Mouse (Mus musculus) limb, embryonic 11.5 days (tissue): ENCODE results near the gene Pde6g. TPM values are rescaled to one million over a fixed set of nuclear protein-coding genes. Genes with fewer than 3 reads are reported as not detected.
A peak's percentile ranks its signal among the peaks of the same experiment; 100 is the strongest.

Experiments
- ATAC-seq: fragments of 200-750 bp; cut with Nextera tagmentation; 2 replicates; pipeline ENCODE4 v1.8.0; 2017; ENCODE audit warnings: low read depth; ENCODE audit not compliant: insufficient number of reproducible peaks, low FRiP score, low TSS enrichment
- DNase-seq: peaks from one replicate; pipeline ENCODE4 v3.0.0-alpha.2; 2015; ENCODE audit warnings: low spot score
- H3K27ac ChIP-seq: fragments of 300-500 bp; sonication (generic); replicated peaks from 2 replicates; pipeline ENCODE4 v1.5.1; 2014; ENCODE audit warnings: low read depth, mild to moderate bottlenecking, low read length
- H3K27me3 ChIP-seq: fragments of 300-500 bp; sonication (generic); 2 replicates; pipeline ENCODE4 v1.6.1; 2014; ENCODE audit warnings: mild to moderate bottlenecking, low read length, mixed read lengths; ENCODE audit not compliant: control insufficient read depth, insufficient read depth
- H3K36me3 ChIP-seq: fragments of 300-500 bp; sonication (generic); 2 replicates; pipeline ENCODE4 v1.6.1; 2014; ENCODE audit warnings: mild to moderate bottlenecking, low read length, moderate library complexity, mixed read lengths; ENCODE audit not compliant: control insufficient read depth, insufficient read depth
- H3K4me1 ChIP-seq: fragments of 300-500 bp; sonication (generic); 2 replicates; pipeline ENCODE4 v1.6.1; 2014; ENCODE audit warnings: low read length, mixed read lengths; ENCODE audit not compliant: control insufficient read depth, insufficient read depth
- H3K4me2 ChIP-seq: fragments of 300-500 bp; sonication (generic); 2 replicates; pipeline ENCODE4 v1.6.1; 2014; ENCODE audit warnings: low read depth, mild to moderate bottlenecking, moderate library complexity; ENCODE audit not compliant: severe bottlenecking
- H3K4me3 ChIP-seq: fragments of 300-500 bp; sonication (generic); 2 replicates; pipeline ENCODE4 v1.5.1; 2014; ENCODE audit warnings: low read depth, low read length
- H3K9ac ChIP-seq: fragments of 300-500 bp; sonication (generic); 2 replicates; pipeline ENCODE4 v1.6.1; 2014; ENCODE audit warnings: mild to moderate bottlenecking, low read length
- H3K9me3 ChIP-seq: fragments of 300-500 bp; sonication (generic); 2 replicates; pipeline ENCODE4 v1.6.1; 2016; ENCODE audit warnings: low read length; ENCODE audit not compliant: control insufficient read depth
- WGBS: fragments of 180-500 bp; shearing (Covaris S2); extraction: QIAGEN DNeasy Blood & Tissue Kit; methylation state at CpG from one replicate; pipeline ENCODE4 v1.1.7; 2014; 5-methylcytosine and 5-hydroxymethylcytosine counted together
- polyA plus RNA-seq: library from polyadenylated mRNA; unstranded; fragments of >200 nt; fragmentation: Nextera tagmentation; extraction: Ambion mirVana; gene quantifications from 2 replicates; pipeline ENCODE4 v1.2.1, GENCODE M21; 2014

The Pde6g gene
- polyA plus RNA-seq, 1 experiment from 2014 or later, result 0.19 TPM

GRCm38 (mm10) chr11:120493351-120493750 lies 40.1 kb upstream of the Pde6g start:
- H3K9ac ChIP-seq, result peak overlapping the region; percentile 81; the same call in 1 of the 2 replicates
- H3K27ac ChIP-seq, result no peak overlapping the region
- peaks cover 25% of the 10 kb centered on the region; the same call in 1 of the 2 replicates for H3K36me3 ChIP-seq
- ATAC-seq (no peak), DNase-seq (no peak)
- peaks cover 20% of the 10 kb centered on the region for H3K4me1 ChIP-seq
- H3K27me3 ChIP-seq, result no peaks in the 10 kb centered on the region
- WGBS, result 64% methylated on average over 3 of the region's 3 CpGs
- H3K4me3 ChIP-seq, result peak overlapping the region; percentile 96; the same call in 1 of the 2 replicates
- peak overlapping the region; percentile 92 for H3K4me2 ChIP-seq
- H3K9me3 ChIP-seq, result no peaks in the 10 kb centered on the region

GRCm38 (mm10) chr11:120492878-120493203 lies 39.5 kb upstream of the Pde6g start:
- DNase-seq, result peak; percentile 44
- Histone ChIP-seq H3K4me2 (peak overlapping the region; percentile 92), H3K27ac (no peak overlapping the region), H3K4me1 (peaks cover 20% of the 10 kb centered on the region), H3K4me3 (peak overlapping the region; percentile 96), H3K9me3 (no peaks in the 10 kb centered on the region), H3K9ac (peak overlapping the region; percentile 81), H3K36me3 (peaks cover 25% of the 10 kb centered on the region; the same call in 1 of the 2 replicates), H3K27me3 (no peaks in the 10 kb centered on the region)
- 28% methylated on average over 3 of the region's 3 CpGs for WGBS
- no peak for ATAC-seq

GRCm38 (mm10) chr11:120492024-120492877 lies 39.0 kb upstream of the Pde6g start:
- no peaks in the 10 kb centered on the region for H3K27me3 ChIP-seq

GRCm38 (mm10) chr11:120491317-120492023 lies 38.2 kb upstream of the Pde6g start, which contains the start of gene Slc25a10:
Slc25a10 (plus strand) TSS chr11:120491840.
- WGBS, result under 1% methylated on average over 33 of the region's 35 CpGs
- ATAC-seq, result peak; percentile 85
- Histone ChIP-seq H3K9me3 (no peaks in the 10 kb centered on the region), H3K4me1 (peaks cover 20% of the 10 kb centered on the region), H3K4me2 (peak within 1 kb of the TSS; percentile 92), H3K27me3 (no peaks in the 10 kb centered on the region), H3K9ac (peak within 1 kb of the TSS; percentile 81), H3K36me3 (peaks cover 28% of the 10 kb centered on the region), H3K27ac (peak within 1 kb of the TSS; percentile 80), H3K4me3 (peak within 1 kb of the TSS; percentile 96)
- DNase-seq, result peak; percentile 89

More at GRCm38 (mm10) chr11:120492024-120492877, 39.0 kb upstream of the Pde6g start:
- ATAC-seq (peak; percentile 40), DNase-seq (peak; percentile 61)
- Histone ChIP-seq H3K9me3 (no peaks in the 10 kb centered on the region), H3K9ac (peak overlapping the region; percentile 81), H3K4me1 (peaks cover 20% of the 10 kb centered on the region), H3K36me3 (peaks cover 29% of the 10 kb centered on the region), H3K27ac (peak overlapping the region; percentile 80), H3K4me2 (peak overlapping the region; percentile 92), H3K4me3 (peak overlapping the region; percentile 96)
- 0% methylated on average over 48 of the region's 48 CpGs for WGBS

GRCm38 (mm10) chr11:120490291-120491046 lies 37.2 kb upstream of the Pde6g start:
- DNase-seq (no peak), ATAC-seq (no peak)
- no peak overlapping the region; the same call in 1 of the 2 replicates for H3K9ac ChIP-seq
- H3K4me3 ChIP-seq, result no peak overlapping the region
- no peaks in the 10 kb centered on the region for H3K9me3 ChIP-seq
- peak overlapping the region; percentile 92; the same call in 1 of the 2 replicates for H3K4me2 ChIP-seq
- H3K36me3 ChIP-seq, result peaks cover 21% of the 10 kb centered on the region
- peaks cover 23% of the 10 kb centered on the region for H3K4me1 ChIP-seq
- H3K27ac ChIP-seq, result no peak overlapping the region
- WGBS, result 36% methylated on average over 4 of the region's 4 CpGs
- H3K27me3 ChIP-seq, result no peaks in the 10 kb centered on the region

- Histone ChIP-seq H3K4me1 (peaks cover 27% of the 10 kb centered on the region), H3K36me3 (peaks cover 15% of the 10 kb centered on the region), H3K27me3 (no peaks in the 10 kb centered on the region), H3K9ac (no peak overlapping the region), H3K4me3 (no peak overlapping the region), H3K9me3 (no peaks in the 10 kb centered on the region), H3K4me2 (no peak overlapping the region), H3K27ac (no peak overlapping the region)
- no peak; the same call in 1 of the 2 replicates for ATAC-seq
- 59% methylated on average over 4 of the region's 4 CpGs for WGBS
- peak; percentile 75 for DNase-seq
Measured at GRCm38 (mm10) chr11:120489054-120489761, 35.9 kb upstream of the Pde6g start.

GRCm38 (mm10) chr11:120488516-120488915 lies 35.2 kb upstream of the Pde6g start:
- no peak overlapping the region for H3K4me3 ChIP-seq
- H3K4me2 ChIP-seq, result no peak overlapping the region
- 79% methylated on average over 4 of the region's 4 CpGs for WGBS
- no peaks in the 10 kb centered on the region for H3K9me3 ChIP-seq
- H3K27me3 ChIP-seq, result no peaks in the 10 kb centered on the region
- H3K4me1 ChIP-seq, result peaks cover 29% of the 10 kb centered on the region
- H3K9ac ChIP-seq, result no peak overlapping the region
- DNase-seq (no peak), ATAC-seq (no peak)
- H3K27ac ChIP-seq, result no peak overlapping the region
- peaks cover 15% of the 10 kb centered on the region for H3K36me3 ChIP-seq
